13 mouse cellular contexts compared by ENCODE assay signal in genomic region chr16:5279571-5280222, GRCm38 (mm10).
"Had no signal": no experiment of that assay in that cellular context is flagged by ENCODE, and none has a peak within 500 bp of the region (broad histone marks: within the 10 kb centered on the region; RNA-seq: fewer than 3 reads in every experiment).

No protein-coding gene starts in this region.

- H3K36me3 ChIP-seq: limb, embryonic 13.5 days; neural tube, embryonic 12.5 days; stomach, embryonic 15.5 days had no signal

- H3K4me2 ChIP-seq: limb, embryonic 13.5 days; neural tube, embryonic 12.5 days; stomach, embryonic 15.5 days had no signal

- H3K9me3 ChIP-seq: limb, embryonic 13.5 days; neural tube, embryonic 12.5 days; stomach, embryonic 15.5 days had no signal

- H3K4me3 ChIP-seq: layer of hippocampus, adult 2 months; limb, embryonic 13.5 days; myocyte; neural tube, embryonic 12.5 days; stomach, embryonic 15.5 days had no signal

- H3K9ac ChIP-seq: limb, embryonic 13.5 days; liver, embryonic 14.5 days; neural tube, embryonic 12.5 days; stomach, embryonic 15.5 days had no signal

- H3K4me1 ChIP-seq: limb, embryonic 13.5 days; neural tube, embryonic 12.5 days; stomach, embryonic 15.5 days had no signal

- H3K27me3 ChIP-seq: limb, embryonic 13.5 days; neural tube, embryonic 12.5 days; stomach, embryonic 15.5 days had no signal

- H3K27ac ChIP-seq: layer of hippocampus, adult 2 months; limb, embryonic 13.5 days; liver, embryonic 14.5 days; neural tube, embryonic 12.5 days; stomach, embryonic 15.5 days had no signal

- DNase-seq: kidney, adult 18-20 months; kidney, postnatal 10 days; kidney, postnatal 4 days; left cerebral cortex, postnatal 4 days; lung, adult 18-20 months; right cerebral cortex, postnatal 14 days; thymus, postnatal 4 days had no signal
